Mouse (Mus musculus): ENCODE results near the gene Gpr171. TPM values are rescaled to one million over a fixed set of nuclear protein-coding genes. Genes with fewer than 3 reads are reported as not detected.

Gene Gpr171
- polyA plus RNA-seq, 1 experiment: 0.38 TPM

- Histone ChIP-seq H3K27ac (ENCODE audit: insufficient read depth, low read depth, low read length) (no peak overlapping the region), H3K4me3 (ENCODE audit: insufficient read depth, low read depth, low read length) (no peak overlapping the region), H3K36me3 (ENCODE audit: control insufficient read depth, insufficient read depth, low read length) (no peaks in the 10 kb centered on the region), H3K27me3 (replicated peaks; ENCODE audit: control insufficient read depth, insufficient read depth, low read length) (no peaks in the 10 kb centered on the region), H3K4me1 (ENCODE audit: control insufficient read depth, insufficient read depth, low read length) (no peaks in the 10 kb centered on the region)
- no peak for DNase-seq
- WGBS: 75% methylated on average over 3 of the region's 3 CpGs
- TF ChIP-seq CTCF (conservative IDR thresholded peaks at IDR 0.05; ENCODE audit: insufficient read depth, insufficient read length, low read depth, low read length) (no peak), POLR2A (IDR thresholded peaks at IDR 0.05; ENCODE audit: low read depth, low read length) (no peak)
Observed at GRCm38 (mm10) chr3:59129547-59129946, 27.9 kb upstream of the Gpr171 start.

- no peak for TF ChIP-seq CTCF (conservative IDR thresholded peaks at IDR 0.05; ENCODE audit: insufficient read depth, insufficient read length, low read depth, low read length)
- TF ChIP-seq POLR2A (IDR thresholded peaks at IDR 0.05; ENCODE audit: low read depth, low read length): no peak
Observed at GRCm38 (mm10) chr3:59128681-59129080, 27.1 kb upstream of the Gpr171 start.

GRCm38 (mm10) chr3:59125783-59126555 is 24.3 kb upstream of the Gpr171 start:
- DNase-seq: no peak
- WGBS: 45% methylated on average over 7 of the region's 7 CpGs

More at GRCm38 (mm10) chr3:59128681-59129080, 27.1 kb upstream of the Gpr171 start:
- Histone ChIP-seq H3K4me3 (ENCODE audit: insufficient read depth, low read depth, low read length) (no peak overlapping the region), H3K36me3 (ENCODE audit: control insufficient read depth, insufficient read depth, low read length) (no peaks in the 10 kb centered on the region), H3K4me1 (ENCODE audit: control insufficient read depth, insufficient read depth, low read length) (no peaks in the 10 kb centered on the region), H3K27me3 (replicated peaks; ENCODE audit: control insufficient read depth, insufficient read depth, low read length) (no peaks in the 10 kb centered on the region), H3K27ac (ENCODE audit: insufficient read depth, low read depth, low read length) (no peak overlapping the region)
- WGBS: 86% methylated on average over 20 of the region's 20 CpGs
- no peak for DNase-seq

GRCm38 (mm10) chr3:59125022-59125421 is 23.4 kb upstream of the Gpr171 start:
- no peaks in the 10 kb centered on the region for H3K4me1 ChIP-seq (ENCODE audit: control insufficient read depth, insufficient read depth, low read length)
- WGBS: 73% methylated on average over 5 of the region's 5 CpGs
- H3K27ac ChIP-seq (ENCODE audit: insufficient read depth, low read depth, low read length): no peak overlapping the region
- H3K27me3 ChIP-seq (replicated peaks; ENCODE audit: control insufficient read depth, insufficient read depth, low read length): no peaks in the 10 kb centered on the region
- H3K36me3 ChIP-seq (ENCODE audit: control insufficient read depth, insufficient read depth, low read length): no peaks in the 10 kb centered on the region
- no peak for DNase-seq
- H3K4me3 ChIP-seq (ENCODE audit: insufficient read depth, low read depth, low read length): no peak overlapping the region
- no peak for TF ChIP-seq CTCF (conservative IDR thresholded peaks at IDR 0.05; ENCODE audit: insufficient read depth, insufficient read length, low read depth, low read length)
- no peak for TF ChIP-seq POLR2A (IDR thresholded peaks at IDR 0.05; ENCODE audit: low read depth, low read length)

More at GRCm38 (mm10) chr3:59125783-59126555, 24.3 kb upstream of the Gpr171 start:
- Histone ChIP-seq H3K4me3 (ENCODE audit: insufficient read depth, low read depth, low read length) (no peak overlapping the region), H3K4me1 (ENCODE audit: control insufficient read depth, insufficient read depth, low read length) (no peaks in the 10 kb centered on the region), H3K36me3 (ENCODE audit: control insufficient read depth, insufficient read depth, low read length) (no peaks in the 10 kb centered on the region), H3K27ac (ENCODE audit: insufficient read depth, low read depth, low read length) (no peak overlapping the region), H3K27me3 (replicated peaks; ENCODE audit: control insufficient read depth, insufficient read depth, low read length) (no peaks in the 10 kb centered on the region)
- TF ChIP-seq POLR2A (IDR thresholded peaks at IDR 0.05; ENCODE audit: low read depth, low read length) (no peak), CTCF (conservative IDR thresholded peaks at IDR 0.05; ENCODE audit: insufficient read depth, insufficient read length, low read depth, low read length) (no peak)

- 68% methylated on average over 7 of the region's 7 CpGs for WGBS
- TF ChIP-seq CTCF (conservative IDR thresholded peaks at IDR 0.05; ENCODE audit: insufficient read depth, insufficient read length, low read depth, low read length): no peak
- no peak for TF ChIP-seq POLR2A (IDR thresholded peaks at IDR 0.05; ENCODE audit: low read depth, low read length)
- Histone ChIP-seq H3K27ac (ENCODE audit: insufficient read depth, low read depth, low read length) (no peak overlapping the region), H3K4me3 (ENCODE audit: insufficient read depth, low read depth, low read length) (no peak overlapping the region), H3K4me1 (ENCODE audit: control insufficient read depth, insufficient read depth, low read length) (no peaks in the 10 kb centered on the region), H3K27me3 (replicated peaks; ENCODE audit: control insufficient read depth, insufficient read depth, low read length) (no peaks in the 10 kb centered on the region), H3K36me3 (ENCODE audit: control insufficient read depth, insufficient read depth, low read length) (no peaks in the 10 kb centered on the region)
- no peak for DNase-seq
Observed at GRCm38 (mm10) chr3:59121780-59122449, 20.3 kb upstream of the Gpr171 start.

- H3K4me1 ChIP-seq (ENCODE audit: control insufficient read depth, insufficient read depth, low read length): no peaks in the 10 kb centered on the region
- no peak overlapping the region for H3K27ac ChIP-seq (ENCODE audit: insufficient read depth, low read depth, low read length)
- no peaks in the 10 kb centered on the region for H3K27me3 ChIP-seq (replicated peaks; ENCODE audit: control insufficient read depth, insufficient read depth, low read length)
- TF ChIP-seq POLR2A (IDR thresholded peaks at IDR 0.05; ENCODE audit: low read depth, low read length) (no peak), CTCF (conservative IDR thresholded peaks at IDR 0.05; ENCODE audit: insufficient read depth, insufficient read length, low read depth, low read length) (no peak)
- 46% methylated on average over 7 of the region's 7 CpGs for WGBS
- no peaks in the 10 kb centered on the region for H3K36me3 ChIP-seq (ENCODE audit: control insufficient read depth, insufficient read depth, low read length)
- no peak for DNase-seq
- H3K4me3 ChIP-seq (ENCODE audit: insufficient read depth, low read depth, low read length): no peak overlapping the region
Observed at GRCm38 (mm10) chr3:59121067-59121730, 19.6 kb upstream of the Gpr171 start.
